Mouse (Mus musculus): ENCODE results near the gene Olfr957. TPM values are rescaled to one million over a fixed set of nuclear protein-coding genes. Genes with fewer than 3 reads are reported as not detected.

The Olfr957 gene
- polyA plus RNA-seq (2014; fragmentation: Nextera tagmentation; extraction: Ambion mirVana), result not detected in 2 replicates

GRCm38 (mm10) chr9:39515531-39515930, at the start of gene Olfr957:
TSS of gene Olfr957 (minus strand) at chr9:39515809.
- 48% methylated on average over 3 of the region's 3 CpGs for WGBS
- no peaks in the 10 kb centered on the region for H3K27me3 ChIP-seq (replicated peaks; ENCODE audit: control insufficient read depth, insufficient read depth, low read length)
- no peak within 1 kb of the TSS for H3K4me3 ChIP-seq (ENCODE audit: low read depth, low read length)
- DNase-seq (ENCODE audit: low spot score), result no peak
- no peaks in the 10 kb centered on the region for H3K4me1 ChIP-seq (replicated peaks; ENCODE audit: control insufficient read depth, insufficient read depth, low read length)
- ATAC-seq (replicated peaks; ENCODE audit: low FRiP score, low TSS enrichment, low read depth), result no peak
- H3K9me3 ChIP-seq (ENCODE audit: control insufficient read depth, low read length), result no peaks in the 10 kb centered on the region
- H3K27ac ChIP-seq (ENCODE audit: low read depth), result no peak within 1 kb of the TSS
- H3K9ac ChIP-seq (ENCODE audit: low read length), result no peak within 1 kb of the TSS
- H3K4me2 ChIP-seq (ENCODE audit: low read length), result no peak within 1 kb of the TSS
- no peaks in the 10 kb centered on the region for H3K36me3 ChIP-seq (ENCODE audit: control insufficient read depth, insufficient read depth, low read length)

GRCm38 (mm10) chr9:39558349-39558647, 42.7 kb upstream of the Olfr957 start:
- H3K27me3 ChIP-seq (replicated peaks; ENCODE audit: control insufficient read depth, insufficient read depth, low read length), result no peaks in the 10 kb centered on the region
- no peaks in the 10 kb centered on the region for H3K36me3 ChIP-seq (ENCODE audit: control insufficient read depth, insufficient read depth, low read length)
- H3K9me3 ChIP-seq (ENCODE audit: control insufficient read depth, low read length), result no peaks in the 10 kb centered on the region
- H3K4me2 ChIP-seq (ENCODE audit: low read length), result no peak overlapping the region
- no peak overlapping the region for H3K9ac ChIP-seq (ENCODE audit: low read length)
- ATAC-seq (replicated peaks; ENCODE audit: low FRiP score, low TSS enrichment, low read depth) (no peak), DNase-seq (ENCODE audit: low spot score) (no peak)
- H3K27ac ChIP-seq (ENCODE audit: low read depth), result no peak overlapping the region
- H3K4me1 ChIP-seq (replicated peaks; ENCODE audit: control insufficient read depth, insufficient read depth, low read length), result no peaks in the 10 kb centered on the region
- no peak overlapping the region for H3K4me3 ChIP-seq (ENCODE audit: low read depth, low read length)

- H3K9ac ChIP-seq (ENCODE audit: low read length), result no peak overlapping the region
- no peak overlapping the region for H3K4me2 ChIP-seq (ENCODE audit: low read length)
- no peaks in the 10 kb centered on the region for H3K27me3 ChIP-seq (replicated peaks; ENCODE audit: control insufficient read depth, insufficient read depth, low read length)
- H3K27ac ChIP-seq (ENCODE audit: low read depth), result no peak overlapping the region
- no peak overlapping the region for H3K4me3 ChIP-seq (ENCODE audit: low read depth, low read length)
- H3K9me3 ChIP-seq (ENCODE audit: control insufficient read depth, low read length), result no peaks in the 10 kb centered on the region
- no peaks in the 10 kb centered on the region for H3K4me1 ChIP-seq (replicated peaks; ENCODE audit: control insufficient read depth, insufficient read depth, low read length)
- no peak for ATAC-seq (replicated peaks; ENCODE audit: low FRiP score, low TSS enrichment, low read depth)
- DNase-seq (ENCODE audit: low spot score), result no peak
- WGBS, result 58% methylated on average over 3 of the region's 3 CpGs
- H3K36me3 ChIP-seq (ENCODE audit: control insufficient read depth, insufficient read depth, low read length), result no peaks in the 10 kb centered on the region
Measured at GRCm38 (mm10) chr9:39557529-39558348, 42.1 kb upstream of the Olfr957 start.

GRCm38 (mm10) chr9:39553946-39554345, 38.3 kb upstream of the Olfr957 start, which contains the start of gene Olfr958:
TSS of gene Olfr958 (minus strand) at chr9:39554054.
- 55% methylated on average over 2 of the region's 2 CpGs for WGBS
- no peaks in the 10 kb centered on the region for H3K36me3 ChIP-seq (ENCODE audit: control insufficient read depth, insufficient read depth, low read length)
- H3K27ac ChIP-seq (ENCODE audit: low read depth), result no peak within 1 kb of the TSS
- DNase-seq (ENCODE audit: low spot score) (no peak), ATAC-seq (replicated peaks; ENCODE audit: low FRiP score, low TSS enrichment, low read depth) (no peak)
- no peak within 1 kb of the TSS for H3K4me3 ChIP-seq (ENCODE audit: low read depth, low read length)
- H3K9ac ChIP-seq (ENCODE audit: low read length), result no peak within 1 kb of the TSS
- no peak within 1 kb of the TSS for H3K4me2 ChIP-seq (ENCODE audit: low read length)
- H3K27me3 ChIP-seq (replicated peaks; ENCODE audit: control insufficient read depth, insufficient read depth, low read length), result no peaks in the 10 kb centered on the region
- H3K4me1 ChIP-seq (replicated peaks; ENCODE audit: control insufficient read depth, insufficient read depth, low read length), result no peaks in the 10 kb centered on the region
- H3K9me3 ChIP-seq (ENCODE audit: control insufficient read depth, low read length), result no peaks in the 10 kb centered on the region

- Histone ChIP-seq H3K27ac (ENCODE audit: low read depth) (no peak overlapping the region), H3K36me3 (ENCODE audit: control insufficient read depth, insufficient read depth, low read length) (no peaks in the 10 kb centered on the region), H3K9me3 (ENCODE audit: control insufficient read depth, low read length) (no peaks in the 10 kb centered on the region), H3K9ac (ENCODE audit: low read length) (no peak overlapping the region), H3K4me1 (replicated peaks; ENCODE audit: control insufficient read depth, insufficient read depth, low read length) (no peaks in the 10 kb centered on the region), H3K4me2 (ENCODE audit: low read length) (no peak overlapping the region), H3K27me3 (replicated peaks; ENCODE audit: control insufficient read depth, insufficient read depth, low read length) (no peaks in the 10 kb centered on the region), H3K4me3 (ENCODE audit: low read depth, low read length) (no peak overlapping the region)
- 69% methylated on average over 5 of the region's 5 CpGs for whole genome bisulfite sequencing
- DNase-seq (ENCODE audit: low spot score), result no peak
- ATAC-seq (replicated peaks; ENCODE audit: low FRiP score, low TSS enrichment, low read depth), result no peak
Measured at GRCm38 (mm10) chr9:39550806-39551205, 35.2 kb upstream of the Olfr957 start.

- Histone ChIP-seq H3K36me3 (ENCODE audit: control insufficient read depth, insufficient read depth, low read length) (no peaks in the 10 kb centered on the region), H3K27me3 (replicated peaks; ENCODE audit: control insufficient read depth, insufficient read depth, low read length) (no peaks in the 10 kb centered on the region), H3K9me3 (ENCODE audit: control insufficient read depth, low read length) (no peaks in the 10 kb centered on the region), H3K27ac (ENCODE audit: low read depth) (no peak overlapping the region), H3K9ac (ENCODE audit: low read length) (no peak overlapping the region), H3K4me1 (replicated peaks; ENCODE audit: control insufficient read depth, insufficient read depth, low read length) (no peaks in the 10 kb centered on the region), H3K4me3 (ENCODE audit: low read depth, low read length) (no peak overlapping the region), H3K4me2 (ENCODE audit: low read length) (no peak overlapping the region)
- DNase-seq (ENCODE audit: low spot score), result no peak
- 72% methylated on average over 1 of the region's 1 CpGs for WGBS
- ATAC-seq (replicated peaks; ENCODE audit: low FRiP score, low TSS enrichment, low read depth), result no peak
Measured at GRCm38 (mm10) chr9:39523616-39524285, 8.1 kb upstream of the Olfr957 start.

- no peak; the same call in 1 of the 2 replicates for ATAC-seq (replicated peaks; ENCODE audit: low FRiP score, low TSS enrichment, low read depth)
- no peaks in the 10 kb centered on the region for H3K27me3 ChIP-seq (replicated peaks; ENCODE audit: control insufficient read depth, insufficient read depth, low read length)
- H3K4me2 ChIP-seq (ENCODE audit: low read length), result no peak overlapping the region
- no peak overlapping the region for H3K4me3 ChIP-seq (ENCODE audit: low read depth, low read length)
- no peak for DNase-seq (ENCODE audit: low spot score)
- H3K27ac ChIP-seq (ENCODE audit: low read depth), result no peak overlapping the region
- no peaks in the 10 kb centered on the region for H3K36me3 ChIP-seq (ENCODE audit: control insufficient read depth, insufficient read depth, low read length)
- H3K4me1 ChIP-seq (replicated peaks; ENCODE audit: control insufficient read depth, insufficient read depth, low read length), result no peaks in the 10 kb centered on the region
- no peaks in the 10 kb centered on the region for H3K9me3 ChIP-seq (ENCODE audit: control insufficient read depth, low read length)
- H3K9ac ChIP-seq (ENCODE audit: low read length), result no peak overlapping the region
Measured at GRCm38 (mm10) chr9:39518595-39518994, 3.0 kb upstream of the Olfr957 start.

- Histone ChIP-seq H3K27me3 (replicated peaks; ENCODE audit: control insufficient read depth, insufficient read depth, low read length) (no peaks in the 10 kb centered on the region), H3K4me1 (replicated peaks; ENCODE audit: control insufficient read depth, insufficient read depth, low read length) (no peaks in the 10 kb centered on the region), H3K9me3 (ENCODE audit: control insufficient read depth, low read length) (no peaks in the 10 kb centered on the region), H3K27ac (ENCODE audit: low read depth) (no peak overlapping the region), H3K9ac (ENCODE audit: low read length) (no peak overlapping the region), H3K4me3 (ENCODE audit: low read depth, low read length) (no peak overlapping the region), H3K36me3 (ENCODE audit: control insufficient read depth, insufficient read depth, low read length) (no peaks in the 10 kb centered on the region), H3K4me2 (ENCODE audit: low read length) (no peak overlapping the region)
- ATAC-seq (replicated peaks; ENCODE audit: low FRiP score, low TSS enrichment, low read depth) (no peak), DNase-seq (ENCODE audit: low spot score) (no peak)
- 80% methylated on average over 9 of the region's 9 CpGs for WGBS
Measured at GRCm38 (mm10) chr9:39509412-39509811, 6.2 kb downstream of the Olfr957 start.

- H3K27ac ChIP-seq (ENCODE audit: low read depth), result no peak overlapping the region
- no peak overlapping the region for H3K9ac ChIP-seq (ENCODE audit: low read length)
- H3K9me3 ChIP-seq (ENCODE audit: control insufficient read depth, low read length), result no peaks in the 10 kb centered on the region
- DNase-seq (ENCODE audit: low spot score) (peak; percentile 69), ATAC-seq (replicated peaks; ENCODE audit: low FRiP score, low TSS enrichment, low read depth) (no peak)
- H3K36me3 ChIP-seq (ENCODE audit: control insufficient read depth, insufficient read depth, low read length), result no peaks in the 10 kb centered on the region
- no peak overlapping the region for H3K4me2 ChIP-seq (ENCODE audit: low read length)
- no peak overlapping the region for H3K4me3 ChIP-seq (ENCODE audit: low read depth, low read length)
- WGBS, result 6% methylated on average over 6 of the region's 6 CpGs
- H3K27me3 ChIP-seq (replicated peaks; ENCODE audit: control insufficient read depth, insufficient read depth, low read length), result no peaks in the 10 kb centered on the region
- H3K4me1 ChIP-seq (replicated peaks; ENCODE audit: control insufficient read depth, insufficient read depth, low read length), result no peaks in the 10 kb centered on the region
Measured at GRCm38 (mm10) chr9:39508998-39509397, 6.6 kb downstream of the Olfr957 start.

Measured in intestine, embryonic 14.5 days (tissue).